Mouse (Mus musculus): ENCODE results near the gene Olfr747.

The Olfr747 gene

GRCm38 (mm10) chr14:50693106-50693505 is at the start of gene Olfr747:
Gene Olfr747 (minus strand): TSS chr14:50693206.
- TF ChIP-seq GATA4 (IDR thresholded peaks at IDR 0.05; ENCODE audit: insufficient replicate concordance, low read length): no peak

GRCm38 (mm10) chr14:50741584-50741983 is 48.6 kb upstream of the Olfr747 start:
- TF ChIP-seq GATA4 (IDR thresholded peaks at IDR 0.05; ENCODE audit: insufficient replicate concordance, low read length): no peak

- no peak for TF ChIP-seq GATA4 (IDR thresholded peaks at IDR 0.05; ENCODE audit: insufficient replicate concordance, low read length)
Observed at GRCm38 (mm10) chr14:50740334-50740733, 47.3 kb upstream of the Olfr747 start.

GRCm38 (mm10) chr14:50707073-50707472 is 14.1 kb upstream of the Olfr747 start, which contains the start of gene Olfr748:
Gene Olfr748 (plus strand): TSS chr14:50707373.
- no peak for TF ChIP-seq GATA4 (IDR thresholded peaks at IDR 0.05; ENCODE audit: insufficient replicate concordance, low read length)

- no peak for TF ChIP-seq GATA4 (IDR thresholded peaks at IDR 0.05; ENCODE audit: insufficient replicate concordance, low read length)
Observed at GRCm38 (mm10) chr14:50646783-50647182, 46.2 kb downstream of the Olfr747 start, which contains the start of gene Olfr746. Gene Olfr746 (plus strand): TSS chr14:50647083.

- TF ChIP-seq GATA4 (IDR thresholded peaks at IDR 0.05; ENCODE audit: insufficient replicate concordance, low read length): no peak
Observed at GRCm38 (mm10) chr14:50639088-50639487, 53.9 kb downstream of the Olfr747 start, which contains the start of gene Olfr745. Gene Olfr745 (plus strand): TSS chr14:50639388.

Data from liver, adult (tissue).